8 mouse cellular contexts compared by ENCODE assay signal in genomic region chr15:103102068-103102840, GRCm38 (mm10).
DNase-seq lines count a peak whose midpoint lies in the region; ATAC-seq and TF ChIP-seq lines count a peak whose summit lies in the region.

No protein-coding gene starts in this region.

- WGBS in kidney, postnatal 0 days, result 2% methylated on average over 46 of the region's 46 CpGs
- 1% methylated on average over 45 of the region's 46 CpGs for WGBS in midbrain, postnatal 0 days

- TF ChIP-seq CTCF in kidney, postnatal 0 days (IDR thresholded peaks at IDR 0.05; ENCODE audit: low read depth), result no peak
- no peak for TF ChIP-seq CTCF in midbrain, postnatal 0 days (IDR thresholded peaks at IDR 0.05)

- H3K9ac ChIP-seq in kidney, postnatal 0 days (ENCODE audit: low read depth, low read length), result peak overlapping the region; percentile 51
- H3K9ac ChIP-seq in midbrain, postnatal 0 days (replicated peaks; ENCODE audit: low read length, poor library complexity, severe bottlenecking), result 0 out of 2 replicates have a peak overlapping the region, but pooled peaks have one; percentile 29

- peak; percentile 68 to 84 for DNase-seq in adrenal gland, adult (ENCODE audit: inconsistent age in 2 of 2, low spot score in 1 of 2)
- no peak for DNase-seq in adrenal gland, postnatal 4 days (ENCODE audit: low spot score in 2 of 2)
- DNase-seq in brain, adult 2 months (ENCODE audit: low read depth, low spot score), result peak; percentile 16
- DNase-seq in gastrocnemius, postnatal 25 days, result peak; percentile 68
- peak; percentile 81 for DNase-seq in kidney, postnatal 0 days (ENCODE audit: low spot score)
- DNase-seq in midbrain, postnatal 0 days (ENCODE audit: low spot score), result peak; percentile 71
- no peak for DNase-seq in spleen, postnatal 36 days (ENCODE audit: low spot score in 2 of 2)
- DNase-seq in layer of hippocampus, adult 9-10 months (ENCODE audit: low spot score), result no peak

- no peaks in the 10 kb centered on the region for H3K27me3 ChIP-seq in kidney, postnatal 0 days (ENCODE audit: insufficient read depth, low read length)
- peaks cover 37% of the 10 kb centered on the region for H3K27me3 ChIP-seq in midbrain, postnatal 0 days (ENCODE audit: insufficient read depth, low read length)

- peaks cover 12% of the 10 kb centered on the region; the same call in 1 of the 2 replicates for H3K4me1 ChIP-seq in kidney, postnatal 0 days (replicated peaks; ENCODE audit: insufficient read depth, low read length)
- peaks cover 2% of the 10 kb centered on the region; the same call in 1 of the 2 replicates for H3K4me1 ChIP-seq in midbrain, postnatal 0 days (ENCODE audit: insufficient read depth, low read length)

- H3K4me2 ChIP-seq in kidney, postnatal 0 days (ENCODE audit: low read length), result peak overlapping the region; percentile 92
- H3K4me2 ChIP-seq in midbrain, postnatal 0 days (ENCODE audit: low read depth, low read length, poor library complexity, severe bottlenecking), result peak overlapping the region; percentile 53

- peak overlapping the region; percentile 51 for H3K4me3 ChIP-seq in kidney, postnatal 0 days (replicated peaks; ENCODE audit: low read depth, low read length)
- H3K4me3 ChIP-seq in midbrain, postnatal 0 days (ENCODE audit: low read depth, low read length), result peak overlapping the region; percentile 40

- no peaks in the 10 kb centered on the region for H3K9me3 ChIP-seq in kidney, postnatal 0 days (replicated peaks; ENCODE audit: low read length)
- no peaks in the 10 kb centered on the region for H3K9me3 ChIP-seq in midbrain, postnatal 0 days (ENCODE audit: low read length)

- peak; percentile 69 for ATAC-seq in kidney, postnatal 0 days (replicated peaks; ENCODE audit: low FRiP score, low read depth)
- ATAC-seq in midbrain, postnatal 0 days (ENCODE audit: low FRiP score), result no peak; the same call in 1 of the 2 replicates

- H3K36me3 ChIP-seq in kidney, postnatal 0 days (ENCODE audit: insufficient read depth, low read length), result no peaks in the 10 kb centered on the region
- no peaks in the 10 kb centered on the region for H3K36me3 ChIP-seq in midbrain, postnatal 0 days (ENCODE audit: insufficient read depth, low read length)

- H3K27ac ChIP-seq in kidney, postnatal 0 days, result no peak overlapping the region
- H3K27ac ChIP-seq in midbrain, postnatal 0 days (ENCODE audit: low read depth, low read length), result no peak overlapping the region

Comparison
In these comparisons a context has a peak if more than half of its experiments do, and no peak if none do; other contexts are left out.
1. DNase-seq: peak in adrenal gland, adult (2 of 2), brain, adult 2 months (single experiment), gastrocnemius, postnatal 25 days (single experiment), kidney, postnatal 0 days (single experiment) and midbrain, postnatal 0 days (single experiment); none in adrenal gland, postnatal 4 days (0 of 2), spleen, postnatal 36 days (0 of 2) and layer of hippocampus, adult 9-10 months (single experiment).